Mouse (Mus musculus): ENCODE data around the gene Spice1. TPM values are rescaled to one million over a fixed set of nuclear protein-coding genes. Genes with fewer than 3 reads are reported as not detected.

The Spice1 gene
- polyA plus RNA-seq, 1 experiment from 2014 or later, result 11.5 TPM

- Histone ChIP-seq H3K27ac (ENCODE audit: low read depth, low read length) (no peak overlapping the region), H3K4me2 (ENCODE audit: low read depth, low read length) (no peak overlapping the region), H3K36me3 (ENCODE audit: control insufficient read depth, insufficient read depth, low read length) (no peaks in the 10 kb centered on the region), H3K27me3 (ENCODE audit: control insufficient read depth, insufficient read depth, low read length) (peaks cover 3% of the 10 kb centered on the region; the same call in 1 of the 2 replicates), H3K4me3 (ENCODE audit: low read depth, low read length) (no peak overlapping the region), H3K9ac (replicated peaks; ENCODE audit: low read depth, low read length) (no peak overlapping the region), H3K9me3 (ENCODE audit: control insufficient read depth, low read length) (no peaks in the 10 kb centered on the region), H3K4me1 (ENCODE audit: control insufficient read depth, insufficient read depth, low read length) (no peaks in the 10 kb centered on the region)
- 80% methylated on average over 4 of the region's 4 CpGs for WGBS
- ATAC-seq (ENCODE audit: low read depth), result no peak
Observed at GRCm38 (mm10) chr16:44328644-44329043, 18.3 kb upstream of the Spice1 start.

- no peaks in the 10 kb centered on the region for H3K36me3 ChIP-seq (ENCODE audit: control insufficient read depth, insufficient read depth, low read length)
- H3K27me3 ChIP-seq (ENCODE audit: control insufficient read depth, insufficient read depth, low read length), result peaks cover 3% of the 10 kb centered on the region; the same call in 1 of the 2 replicates
- no peak for ATAC-seq (ENCODE audit: low read depth)
- no peak overlapping the region for H3K27ac ChIP-seq (ENCODE audit: low read depth, low read length)
- H3K4me1 ChIP-seq (ENCODE audit: control insufficient read depth, insufficient read depth, low read length), result no peaks in the 10 kb centered on the region
- no peak overlapping the region for H3K9ac ChIP-seq (replicated peaks; ENCODE audit: low read depth, low read length)
- H3K4me3 ChIP-seq (ENCODE audit: low read depth, low read length), result no peak overlapping the region
- 78% methylated on average over 9 of the region's 9 CpGs for WGBS
- no peak overlapping the region for H3K4me2 ChIP-seq (ENCODE audit: low read depth, low read length)
- H3K9me3 ChIP-seq (ENCODE audit: control insufficient read depth, low read length), result no peaks in the 10 kb centered on the region
Observed at GRCm38 (mm10) chr16:44330657-44331056, 16.3 kb upstream of the Spice1 start.

GRCm38 (mm10) chr16:44331154-44331553 is 15.8 kb upstream of the Spice1 start:
- ATAC-seq (ENCODE audit: low read depth), result peak; percentile 50; the same call in 1 of the 2 replicates

GRCm38 (mm10) chr16:44331671-44331994 is 15.3 kb upstream of the Spice1 start:
- peaks cover 3% of the 10 kb centered on the region; the same call in 1 of the 2 replicates for H3K27me3 ChIP-seq (ENCODE audit: control insufficient read depth, insufficient read depth, low read length)
- H3K36me3 ChIP-seq (ENCODE audit: control insufficient read depth, insufficient read depth, low read length), result no peaks in the 10 kb centered on the region
- peak; percentile 36; the same call in 1 of the 2 replicates for ATAC-seq (ENCODE audit: low read depth)
- H3K9me3 ChIP-seq (ENCODE audit: control insufficient read depth, low read length), result no peaks in the 10 kb centered on the region
- H3K4me3 ChIP-seq (ENCODE audit: low read depth, low read length), result peak overlapping the region; percentile 67
- no peaks in the 10 kb centered on the region for H3K4me1 ChIP-seq (ENCODE audit: control insufficient read depth, insufficient read depth, low read length)
- H3K4me2 ChIP-seq (ENCODE audit: low read depth, low read length), result peak overlapping the region; percentile 98
- peak overlapping the region; percentile 71 for H3K9ac ChIP-seq (replicated peaks; ENCODE audit: low read depth, low read length)
- WGBS, result 18% methylated on average over 6 of the region's 6 CpGs
- no peak overlapping the region for H3K27ac ChIP-seq (ENCODE audit: low read depth, low read length)

More at GRCm38 (mm10) chr16:44331154-44331553, 15.8 kb upstream of the Spice1 start:
- WGBS, result 13% methylated on average over 9 of the region's 9 CpGs
- no peak overlapping the region; the same call in 1 of the 2 replicates for H3K4me2 ChIP-seq (ENCODE audit: low read depth, low read length)
- no peaks in the 10 kb centered on the region for H3K36me3 ChIP-seq (ENCODE audit: control insufficient read depth, insufficient read depth, low read length)
- H3K4me3 ChIP-seq (ENCODE audit: low read depth, low read length), result no peak overlapping the region; the same call in 1 of the 2 replicates
- no peak overlapping the region for H3K9ac ChIP-seq (replicated peaks; ENCODE audit: low read depth, low read length)
- no peak overlapping the region for H3K27ac ChIP-seq (ENCODE audit: low read depth, low read length)
- peaks cover 3% of the 10 kb centered on the region; the same call in 1 of the 2 replicates for H3K27me3 ChIP-seq (ENCODE audit: control insufficient read depth, insufficient read depth, low read length)
- H3K4me1 ChIP-seq (ENCODE audit: control insufficient read depth, insufficient read depth, low read length), result no peaks in the 10 kb centered on the region
- no peaks in the 10 kb centered on the region for H3K9me3 ChIP-seq (ENCODE audit: control insufficient read depth, low read length)

GRCm38 (mm10) chr16:44331995-44332860 is 14.7 kb upstream of the Spice1 start:
- H3K4me3 ChIP-seq (ENCODE audit: low read depth, low read length), result peak overlapping the region; percentile 67
- no peaks in the 10 kb centered on the region for H3K4me1 ChIP-seq (ENCODE audit: control insufficient read depth, insufficient read depth, low read length)
- ATAC-seq (ENCODE audit: low read depth), result peak; percentile 81
- under 1% methylated on average over 60 of the region's 60 CpGs for WGBS
- peak overlapping the region; percentile 98 for H3K4me2 ChIP-seq (ENCODE audit: low read depth, low read length)
- no peaks in the 10 kb centered on the region for H3K9me3 ChIP-seq (ENCODE audit: control insufficient read depth, low read length)
- H3K9ac ChIP-seq (replicated peaks; ENCODE audit: low read depth, low read length), result peak overlapping the region; percentile 71
- no peak overlapping the region for H3K27ac ChIP-seq (ENCODE audit: low read depth, low read length)
- H3K27me3 ChIP-seq (ENCODE audit: control insufficient read depth, insufficient read depth, low read length), result peaks cover 3% of the 10 kb centered on the region; the same call in 1 of the 2 replicates
- no peaks in the 10 kb centered on the region for H3K36me3 ChIP-seq (ENCODE audit: control insufficient read depth, insufficient read depth, low read length)

- no peaks in the 10 kb centered on the region for H3K9me3 ChIP-seq (ENCODE audit: control insufficient read depth, low read length)
- H3K4me1 ChIP-seq (ENCODE audit: control insufficient read depth, insufficient read depth, low read length), result no peaks in the 10 kb centered on the region
- H3K27me3 ChIP-seq (ENCODE audit: control insufficient read depth, insufficient read depth, low read length), result peaks cover 3% of the 10 kb centered on the region; the same call in 1 of the 2 replicates
- 4% methylated on average over 15 of the region's 15 CpGs for WGBS
- H3K4me2 ChIP-seq (ENCODE audit: low read depth, low read length), result peak within 1 kb of the TSS; percentile 98
- 0 out of 2 replicates have a peak, but pooled peaks have one; percentile 5 for ATAC-seq (ENCODE audit: low read depth)
- H3K9ac ChIP-seq (replicated peaks; ENCODE audit: low read depth, low read length), result peak within 1 kb of the TSS; percentile 71
- no peak within 1 kb of the TSS for H3K27ac ChIP-seq (ENCODE audit: low read depth, low read length)
- H3K4me3 ChIP-seq (ENCODE audit: low read depth, low read length), result peak within 1 kb of the TSS; percentile 67
- H3K36me3 ChIP-seq (ENCODE audit: control insufficient read depth, insufficient read depth, low read length), result no peaks in the 10 kb centered on the region
Observed at GRCm38 (mm10) chr16:44332861-44333284, 14.0 kb upstream of the Spice1 start, which contains the start of gene Sidt1. Gene Sidt1 (minus strand): TSS chr16:44333196.

- Histone ChIP-seq H3K4me2 (ENCODE audit: low read depth, low read length) (no peak overlapping the region), H3K36me3 (ENCODE audit: control insufficient read depth, insufficient read depth, low read length) (no peaks in the 10 kb centered on the region), H3K4me3 (ENCODE audit: low read depth, low read length) (no peak overlapping the region), H3K9me3 (ENCODE audit: control insufficient read depth, low read length) (no peaks in the 10 kb centered on the region), H3K4me1 (ENCODE audit: control insufficient read depth, insufficient read depth, low read length) (no peaks in the 10 kb centered on the region), H3K27ac (ENCODE audit: low read depth, low read length) (no peak overlapping the region), H3K27me3 (ENCODE audit: control insufficient read depth, insufficient read depth, low read length) (no peaks in the 10 kb centered on the region), H3K9ac (replicated peaks; ENCODE audit: low read depth, low read length) (no peak overlapping the region)
- ATAC-seq (ENCODE audit: low read depth), result no peak
Observed at GRCm38 (mm10) chr16:44337541-44337940, 9.4 kb upstream of the Spice1 start.

GRCm38 (mm10) chr16:44349801-44350397 is 3.0 kb downstream of the Spice1 start:
- H3K4me1 ChIP-seq (ENCODE audit: control insufficient read depth, insufficient read depth, low read length), result 0 out of 2 replicates have a peak, but pooled peaks cover 5% of the 10 kb centered on the region
- H3K4me3 ChIP-seq (ENCODE audit: low read depth, low read length), result no peak overlapping the region
- no peaks in the 10 kb centered on the region for H3K27me3 ChIP-seq (ENCODE audit: control insufficient read depth, insufficient read depth, low read length)
- no peak overlapping the region for H3K27ac ChIP-seq (ENCODE audit: low read depth, low read length)
- ATAC-seq (ENCODE audit: low read depth), result no peak
- no peak overlapping the region for H3K4me2 ChIP-seq (ENCODE audit: low read depth, low read length)
- 85% methylated on average over 4 of the region's 4 CpGs for WGBS
- no peaks in the 10 kb centered on the region for H3K9me3 ChIP-seq (ENCODE audit: control insufficient read depth, low read length)
- no peak overlapping the region for H3K9ac ChIP-seq (replicated peaks; ENCODE audit: low read depth, low read length)
- no peaks in the 10 kb centered on the region for H3K36me3 ChIP-seq (ENCODE audit: control insufficient read depth, insufficient read depth, low read length)

GRCm38 (mm10) chr16:44356291-44356690 is 9.4 kb downstream of the Spice1 start:
- 80% methylated on average over 7 of the region's 7 CpGs for WGBS
- H3K36me3 ChIP-seq (ENCODE audit: control insufficient read depth, insufficient read depth, low read length), result no peaks in the 10 kb centered on the region
- no peak overlapping the region for H3K27ac ChIP-seq (ENCODE audit: low read depth, low read length)
- no peaks in the 10 kb centered on the region for H3K27me3 ChIP-seq (ENCODE audit: control insufficient read depth, insufficient read depth, low read length)
- H3K4me1 ChIP-seq (ENCODE audit: control insufficient read depth, insufficient read depth, low read length), result no peaks in the 10 kb centered on the region
- no peak overlapping the region for H3K9ac ChIP-seq (replicated peaks; ENCODE audit: low read depth, low read length)
- H3K9me3 ChIP-seq (ENCODE audit: control insufficient read depth, low read length), result no peaks in the 10 kb centered on the region
- no peak overlapping the region for H3K4me3 ChIP-seq (ENCODE audit: low read depth, low read length)
- ATAC-seq (ENCODE audit: low read depth), result no peak
- H3K4me2 ChIP-seq (ENCODE audit: low read depth, low read length), result no peak overlapping the region

All from neural tube, embryonic 14.5 days (tissue).